Mouse (Mus musculus) 3T3-L1 (cell line): ENCODE results near the gene Asic2.
A peak's percentile ranks its signal among the peaks of the same experiment; 100 is the strongest.

Experiments used
- DNase-seq: peaks from one replicate; pipeline ENCODE4 v3.0.0-alpha.2; 2015; ENCODE audit warnings: low read depth, low spot score

Asic2 gene

GRCm38 (mm10) chr11:81111626-81112025 lies 856.6 kb downstream of the Asic2 start:
- no peak for DNase-seq

- DNase-seq: no peak
These were observed 858.2 kb downstream of the Asic2 start for GRCm38 (mm10) chr11:81110049-81110448.

DNA sequence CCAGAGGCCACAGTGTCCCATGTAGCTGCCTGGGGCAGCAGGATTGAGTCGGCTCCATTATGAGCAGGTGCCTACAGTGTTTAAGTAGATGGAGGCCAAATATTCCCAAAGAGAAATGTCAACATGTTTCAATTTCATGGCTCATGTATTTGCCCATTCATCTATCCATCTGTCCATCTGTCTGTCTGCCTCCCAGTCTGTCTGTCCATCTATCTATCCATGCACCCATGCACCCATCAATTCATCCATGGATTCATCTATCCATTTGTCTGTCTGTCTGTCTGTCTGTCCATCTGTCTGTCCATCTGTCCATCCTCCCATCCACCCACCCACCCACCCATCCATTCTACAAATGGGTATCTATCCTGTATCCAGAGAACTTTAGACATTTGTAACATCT lies 861.3 kb downstream of the Asic2 start:
- DNase-seq: no peak

DNA sequence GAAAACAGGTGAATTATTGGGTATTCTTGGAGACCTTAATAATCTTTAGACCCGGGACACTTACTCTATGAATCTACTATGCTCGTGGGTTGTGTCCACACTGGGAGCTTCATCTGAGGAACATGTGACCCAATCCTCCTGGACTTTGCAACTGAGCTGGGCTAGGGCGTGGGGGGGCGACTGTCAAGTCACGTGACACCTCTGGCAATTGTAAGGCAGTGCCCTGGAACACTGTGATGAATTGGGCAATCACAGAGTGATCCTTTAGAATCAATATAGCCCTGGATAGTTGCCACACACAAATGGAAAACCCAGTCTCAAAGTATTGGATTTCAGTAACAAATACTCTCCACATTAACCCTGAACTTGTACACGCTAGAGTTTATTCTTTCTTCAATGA lies 867.4 kb downstream of the Asic2 start:
- no peak for DNase-seq

GRCm38 (mm10) chr11:81096011-81096410 lies 872.2 kb downstream of the Asic2 start:
- peak; percentile 60 for DNase-seq

GRCm38 (mm10) chr11:81094581-81094980 lies 873.7 kb downstream of the Asic2 start:
- no peak for DNase-seq

DNA sequence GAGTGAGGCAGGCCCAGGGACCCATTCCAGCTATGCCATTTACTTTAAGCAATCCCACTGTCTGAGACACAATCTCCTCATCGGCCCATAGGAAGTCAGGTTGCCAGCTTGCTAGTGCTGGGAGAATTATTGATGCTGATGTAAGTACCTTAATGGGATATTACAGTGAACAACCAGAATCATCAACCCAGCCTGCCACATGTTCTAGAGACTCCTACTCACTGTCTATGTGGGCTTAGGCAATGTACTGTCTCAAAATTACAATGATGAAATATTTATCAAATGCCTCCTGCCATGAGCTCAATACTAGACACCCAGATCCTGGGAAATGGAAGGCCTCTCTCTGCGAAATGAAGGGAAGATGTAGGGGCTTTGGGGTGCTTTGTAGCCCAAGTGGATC lies 876.1 kb downstream of the Asic2 start:
- DNase-seq: no peak

GRCm38 (mm10) chr11:81083822-81084221 lies 884.4 kb downstream of the Asic2 start:
- no peak for DNase-seq

- DNase-seq: no peak
These were observed 888.0 kb downstream of the Asic2 start for GRCm38 (mm10) chr11:81080076-81080805.

- no peak for DNase-seq
These were observed 889.0 kb downstream of the Asic2 start for GRCm38 (mm10) chr11:81079237-81079636.

- DNase-seq: no peak
These were observed 896.4 kb downstream of the Asic2 start for GRCm38 (mm10) chr11:81071836-81072235.

GRCm38 (mm10) chr11:81065386-81065785 lies 902.9 kb downstream of the Asic2 start:
- DNase-seq: no peak

DNA sequence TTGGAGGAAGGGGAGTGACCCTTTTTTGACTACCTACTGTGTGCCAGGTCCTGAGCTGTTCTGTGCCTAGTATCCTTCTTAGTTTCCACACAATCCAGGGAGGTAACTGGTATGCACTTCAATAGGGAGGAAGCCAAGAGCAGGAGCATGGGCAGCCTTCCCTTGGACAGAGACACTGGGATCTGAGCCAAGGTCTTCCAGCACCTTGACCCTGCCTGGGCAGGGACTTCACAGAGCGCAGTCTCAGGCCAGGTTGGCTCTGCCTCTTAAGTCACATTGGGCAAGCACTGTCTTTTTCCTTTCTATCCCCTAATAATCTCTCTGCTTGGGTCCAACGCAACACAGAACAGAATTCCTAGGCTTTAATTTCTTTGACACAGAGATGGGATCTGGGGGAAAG lies 904.3 kb downstream of the Asic2 start:
- no peak for DNase-seq

DNA sequence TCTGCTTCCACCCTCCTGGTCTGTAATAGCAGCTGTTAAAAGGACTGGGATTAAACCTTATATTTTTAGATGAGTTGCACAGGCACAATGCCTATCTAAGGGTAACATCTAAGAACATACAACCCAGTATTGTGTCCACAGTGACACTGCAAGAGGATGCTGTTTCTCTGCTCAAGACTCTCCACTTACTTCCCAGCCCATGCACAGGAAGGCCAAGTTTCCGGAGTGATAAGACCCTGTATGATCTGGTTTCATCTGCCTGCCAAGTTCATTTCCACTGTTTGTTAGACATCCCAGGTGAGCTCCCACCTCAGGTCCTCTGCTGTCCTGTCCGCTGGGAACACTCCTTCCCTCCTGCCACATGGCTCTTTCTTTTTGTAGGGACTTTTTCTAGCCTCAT lies 908.2 kb downstream of the Asic2 start:
- DNase-seq: no peak

GRCm38 (mm10) chr11:81059546-81059945 lies 908.7 kb downstream of the Asic2 start:
- no peak for DNase-seq

DNA sequence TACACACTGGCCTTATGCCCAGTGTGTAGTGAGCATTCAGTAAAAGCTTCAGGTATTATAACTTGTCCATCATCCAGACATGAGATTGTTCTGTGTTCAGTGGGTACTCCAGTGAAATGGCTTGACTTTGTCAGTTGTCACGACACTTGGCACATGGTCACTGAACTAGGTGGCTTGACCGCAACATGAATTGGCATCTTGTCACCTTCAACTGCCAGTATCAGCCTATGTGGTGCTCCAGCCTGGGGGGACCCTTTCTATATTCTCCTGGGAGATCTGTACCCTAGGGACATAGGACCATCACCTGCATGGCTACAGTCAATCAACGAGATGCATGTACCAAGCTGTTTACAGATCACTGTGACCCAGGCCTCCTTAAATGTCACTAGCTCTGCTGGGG lies 910.8 kb downstream of the Asic2 start:
- no peak for DNase-seq

- DNase-seq: no peak
These were observed 911.5 kb downstream of the Asic2 start for GRCm38 (mm10) chr11:81056776-81057175.

DNA sequence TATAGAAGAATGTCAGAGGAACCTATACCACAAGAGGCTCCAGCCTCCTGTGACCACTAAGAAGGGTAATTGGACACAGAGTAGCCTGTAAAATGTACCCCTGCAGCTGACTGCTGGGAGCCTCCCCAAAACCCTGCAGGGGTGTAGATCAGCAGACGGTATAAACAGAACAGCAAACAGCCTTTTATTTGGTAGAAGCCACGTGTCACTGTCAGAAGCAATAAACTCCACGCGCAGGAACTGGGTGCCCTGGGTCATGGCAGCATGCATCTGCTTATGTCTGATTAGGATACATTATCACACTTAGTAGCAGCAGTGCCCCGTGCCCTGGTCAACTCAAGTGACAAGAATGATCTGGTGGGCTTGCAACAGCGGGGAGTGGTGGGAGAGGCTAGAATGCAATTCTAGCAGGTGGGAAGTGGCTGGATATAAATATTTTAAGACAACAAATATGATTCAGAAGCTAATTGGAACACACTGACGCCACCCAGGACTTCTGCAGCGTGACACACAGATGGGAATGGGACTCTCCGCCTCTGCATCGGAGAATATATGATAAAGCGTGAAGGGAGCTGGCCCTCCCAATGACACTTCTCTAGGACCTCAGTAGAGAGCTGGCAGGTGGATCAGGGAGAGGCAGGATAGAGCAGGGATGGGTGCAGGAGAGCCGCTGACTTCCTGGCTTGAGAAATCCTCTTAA lies 912.7 kb downstream of the Asic2 start:
- no peak for DNase-seq

DNA sequence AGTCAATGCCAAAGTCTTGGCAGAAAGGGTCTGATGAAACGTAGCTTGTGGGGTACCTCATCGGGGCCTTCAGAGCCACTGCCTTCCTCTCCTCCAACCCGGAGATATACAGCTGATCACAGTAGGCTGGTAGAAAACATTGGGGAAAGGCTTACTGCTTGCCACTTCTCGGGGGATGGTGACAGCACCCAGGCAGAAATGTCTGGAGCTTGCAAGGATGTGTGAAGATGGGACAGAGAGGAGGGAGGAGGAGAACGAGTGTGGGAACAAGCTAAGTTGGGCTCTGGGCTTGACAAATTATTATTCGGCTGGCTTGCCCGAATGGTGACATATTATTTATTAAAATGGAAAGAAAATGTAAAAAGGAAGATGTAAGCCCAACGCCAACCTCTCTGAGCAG lies 914.4 kb downstream of the Asic2 start:
- DNase-seq: no peak

DNA sequence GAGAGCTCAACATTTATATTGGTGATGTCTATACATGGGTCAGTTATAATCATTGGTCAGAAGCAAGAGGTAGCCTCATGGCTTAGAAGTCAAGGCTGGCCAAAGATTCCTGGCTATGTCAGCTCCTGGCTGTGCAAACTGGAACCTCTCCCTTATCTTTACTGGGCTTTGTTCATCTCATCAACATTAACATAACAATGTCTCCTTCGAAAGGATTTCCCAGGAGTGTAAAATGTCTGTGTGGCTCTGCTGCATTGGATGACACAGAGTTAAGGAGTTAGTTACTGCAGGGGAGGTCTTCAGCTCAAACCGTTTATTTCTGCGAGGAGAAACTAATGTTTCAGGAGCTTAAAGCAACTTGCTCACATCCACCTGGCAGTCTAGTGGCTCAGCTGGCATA lies 926.6 kb downstream of the Asic2 start:
- DNase-seq: no peak

GRCm38 (mm10) chr11:81039976-81040375 lies 928.3 kb downstream of the Asic2 start:
- DNase-seq: no peak

- no peak for DNase-seq
These were observed 936.1 kb downstream of the Asic2 start for GRCm38 (mm10) chr11:81032151-81032550.

- DNase-seq: no peak
These were observed 953.5 kb downstream of the Asic2 start for GRCm38 (mm10) chr11:81014776-81015175.
